Mouse (Mus musculus) kidney, postnatal 25 days (tissue): ENCODE measurements around the gene Cdk6.

ENCODE experiments used
- DNase-seq, 2 experiments: peaks; one replicate each; pipeline ENCODE4 v3.0.0; 2021; ENCODE audit warnings: mixed read lengths in 2 of 2

Cdk6 gene

DNA sequence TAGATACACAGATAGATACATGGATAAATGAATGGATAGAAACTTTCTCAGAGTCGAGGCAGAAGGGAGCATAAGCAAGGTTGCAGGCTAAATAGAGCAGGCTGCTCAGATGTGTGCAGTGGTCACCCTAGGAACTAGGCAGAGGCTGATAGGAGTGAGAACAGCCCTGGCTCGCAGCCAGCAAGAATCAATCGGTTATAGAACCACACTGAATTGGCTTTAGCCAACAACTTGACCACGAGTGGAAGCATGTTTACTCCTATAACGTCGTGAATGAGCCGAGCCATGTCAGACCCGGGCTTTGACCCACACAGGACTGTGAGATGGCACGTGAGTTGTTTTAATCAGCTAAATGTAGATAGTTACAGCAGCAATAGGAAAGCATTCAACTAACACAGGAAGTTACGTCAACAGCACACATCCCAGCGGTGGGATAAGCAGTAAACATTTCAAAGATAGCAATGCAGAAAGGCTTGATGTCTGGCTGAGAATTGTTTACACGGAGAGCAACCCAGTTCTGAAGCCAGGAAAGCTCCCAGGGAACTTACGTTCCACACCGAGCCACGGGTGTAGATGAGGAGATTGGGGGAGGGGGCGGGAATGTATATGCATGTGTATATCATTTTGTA lies 147.0 kb downstream of the Cdk6 start:
- DNase-seq: no peak

DNA sequence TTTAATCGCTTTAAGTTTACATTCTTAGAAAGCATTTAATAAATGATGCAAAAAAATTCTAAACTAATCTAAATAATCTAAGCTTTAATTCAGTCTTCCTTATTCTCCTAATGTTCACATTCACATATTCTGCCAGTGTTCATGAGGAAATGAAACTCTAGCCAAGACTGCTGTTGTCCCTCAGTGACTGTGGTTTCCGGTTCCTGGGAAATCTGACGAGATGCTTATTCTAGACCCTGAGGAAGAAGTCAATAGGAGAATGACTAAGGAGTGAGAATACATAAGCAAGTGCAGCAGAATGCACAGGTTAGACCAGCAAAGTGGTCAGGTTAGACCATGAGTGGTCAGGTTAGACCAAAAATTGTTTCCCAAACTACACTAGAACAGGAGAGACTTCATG lies 149.1 kb downstream of the Cdk6 start:
- DNase-seq: no peak

DNA sequence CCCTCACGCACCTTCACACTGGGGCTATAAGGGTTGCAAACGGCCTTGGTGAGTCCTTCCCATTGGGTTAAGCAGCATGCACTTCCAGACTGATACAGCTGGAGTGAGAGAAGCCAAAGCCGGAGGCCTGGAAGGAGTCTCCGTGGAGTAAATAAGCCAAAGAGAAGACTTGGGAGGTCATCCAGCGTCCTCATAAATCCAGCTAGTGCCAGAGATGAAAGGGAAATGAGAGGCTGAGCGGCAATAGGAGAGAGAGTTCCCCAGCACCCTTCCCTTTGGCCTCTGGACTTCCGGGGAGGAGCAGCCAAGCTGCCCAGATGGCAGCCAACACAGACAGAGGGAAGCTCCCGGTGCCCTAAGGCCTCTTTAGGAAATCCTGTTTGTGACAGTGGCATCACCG lies 149.8 kb downstream of the Cdk6 start:
- DNase-seq: peak; percentile 69 to 88

DNA sequence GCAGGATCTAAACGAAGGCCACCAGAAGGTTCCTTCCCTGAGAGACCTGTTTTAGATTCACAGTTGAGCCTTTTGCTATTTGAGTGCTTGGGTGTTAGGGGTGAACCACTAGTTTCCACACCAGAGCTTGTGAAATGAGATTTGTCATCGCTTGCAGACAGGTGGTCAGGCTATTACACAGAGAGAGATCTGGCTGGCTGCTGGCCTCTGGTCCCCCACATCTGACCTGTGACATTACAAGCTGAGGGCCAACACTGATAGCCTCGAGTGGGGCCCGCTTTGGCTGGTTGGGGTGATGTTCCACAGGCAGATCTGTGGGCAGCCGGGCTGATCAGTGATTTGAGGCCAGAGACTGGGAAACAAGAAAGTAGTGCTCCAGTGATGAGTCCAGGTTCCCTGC lies 150.6 kb downstream of the Cdk6 start:
- DNase-seq: peak in 1 of 2 experiments; percentile 35

DNA sequence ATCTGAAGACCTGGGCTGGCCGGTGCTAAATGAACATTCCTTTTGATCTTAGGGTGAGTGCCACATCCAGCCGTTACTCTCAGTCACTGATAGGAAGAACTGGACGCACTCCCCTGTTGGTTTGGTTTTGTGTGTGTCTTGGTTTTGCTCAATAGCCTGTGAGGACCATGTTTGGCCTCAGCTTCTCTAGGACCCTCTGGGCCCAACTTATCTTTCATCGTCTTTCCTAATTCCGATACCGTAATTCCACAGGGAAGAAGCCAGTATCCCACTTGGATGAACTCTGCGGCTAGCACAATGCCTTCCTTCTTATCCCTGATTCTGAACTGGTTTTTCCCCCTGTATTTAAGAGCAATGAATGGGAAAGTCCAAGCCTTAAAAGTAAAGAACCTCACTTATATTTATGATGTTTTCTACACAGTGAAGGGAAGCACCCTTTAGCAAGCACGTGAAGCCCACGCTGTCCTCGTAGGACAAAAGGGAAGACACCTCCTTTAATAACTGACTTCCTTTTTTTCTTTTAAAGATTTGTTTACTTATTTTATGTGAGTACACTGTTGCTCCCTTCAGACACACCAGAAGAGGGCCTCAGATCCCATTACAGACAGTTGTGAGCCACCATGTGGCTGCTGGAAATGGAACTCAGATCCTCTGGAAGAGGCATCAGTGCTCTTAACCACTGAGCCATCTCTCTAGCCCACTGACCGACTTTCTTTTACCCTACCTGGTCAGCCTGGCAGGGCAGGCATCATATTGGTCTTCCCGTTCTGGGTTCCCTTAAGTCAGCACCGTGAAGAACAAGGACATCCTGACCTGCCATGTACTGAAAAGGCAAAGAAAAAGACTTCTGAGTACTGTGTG lies 151.7 kb downstream of the Cdk6 start:
- no peak for DNase-seq

DNA sequence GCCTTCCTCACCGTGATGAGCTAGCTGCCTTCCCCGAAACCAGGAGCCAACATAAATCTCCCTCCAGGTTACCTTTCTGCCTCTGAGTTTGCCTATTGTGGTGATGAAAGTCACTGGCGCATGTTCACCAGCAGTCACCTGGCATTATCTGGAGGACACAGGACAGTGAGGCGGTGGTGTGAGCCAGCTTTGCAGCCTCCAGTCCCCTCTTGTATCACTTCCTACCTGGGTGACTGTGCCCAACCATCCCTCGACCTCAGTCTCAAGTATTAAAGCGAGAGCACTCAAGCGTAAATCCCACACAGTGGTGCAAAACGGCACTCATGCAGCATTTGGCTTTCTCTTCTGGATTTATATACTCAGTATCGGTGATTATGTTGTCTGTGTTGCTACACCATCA lies 152.7 kb downstream of the Cdk6 start:
- DNase-seq: no peak

DNA sequence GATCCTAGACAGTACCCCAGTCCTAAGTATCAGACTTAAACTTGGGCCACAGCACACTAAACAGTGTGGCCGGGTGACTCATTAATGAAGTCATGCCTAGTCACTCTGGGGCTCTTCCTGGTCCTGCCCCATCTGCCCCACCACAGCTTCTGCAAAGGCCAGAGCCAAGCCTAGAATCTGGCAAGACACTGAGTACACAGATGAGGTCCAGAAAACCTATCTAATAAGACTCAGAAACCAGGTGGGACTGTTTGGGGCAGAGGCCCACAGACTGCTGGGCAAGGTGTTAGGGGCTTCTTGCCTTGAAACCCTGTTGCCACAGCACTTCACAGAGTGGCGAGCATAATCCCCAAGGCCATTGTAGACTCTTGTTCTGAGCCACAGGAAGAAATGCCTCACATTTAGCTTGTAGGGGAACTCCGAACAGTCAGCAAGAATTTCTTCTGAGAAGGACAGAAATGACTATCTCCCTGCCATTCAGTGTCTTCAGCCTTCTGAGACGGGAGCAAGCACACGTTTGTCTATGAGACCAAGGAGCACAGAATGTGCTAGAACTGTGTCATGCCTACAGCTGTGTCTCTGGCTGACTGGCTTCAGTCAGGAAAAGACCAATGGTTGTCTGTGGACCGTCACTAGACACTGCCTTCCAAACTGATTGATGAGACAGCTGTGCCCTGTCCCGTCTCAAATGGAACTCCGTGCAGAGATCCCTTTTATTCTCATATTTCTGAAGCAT lies 153.3 kb downstream of the Cdk6 start:
- DNase-seq: no peak

DNA sequence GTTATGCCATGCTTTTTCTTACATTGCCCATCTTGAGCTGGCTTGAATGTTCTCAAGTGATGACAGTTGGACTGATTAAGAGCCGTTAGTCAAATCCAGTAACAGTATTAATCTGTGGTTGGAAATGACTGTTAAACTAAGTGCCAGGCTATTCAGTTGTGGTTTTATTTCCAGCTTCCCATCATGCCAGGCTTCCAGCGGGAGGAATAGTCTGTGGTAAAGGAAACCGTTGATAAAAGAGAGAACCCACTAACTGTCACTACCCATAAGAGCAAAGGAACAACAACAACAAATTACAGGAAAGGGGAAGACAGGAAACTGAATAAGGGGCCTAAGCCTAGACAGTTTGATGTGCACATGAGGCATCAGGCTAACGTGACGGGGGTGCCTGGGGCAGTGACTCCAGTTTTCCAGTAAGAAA lies 156.2 kb downstream of the Cdk6 start:
- no peak for DNase-seq

DNA sequence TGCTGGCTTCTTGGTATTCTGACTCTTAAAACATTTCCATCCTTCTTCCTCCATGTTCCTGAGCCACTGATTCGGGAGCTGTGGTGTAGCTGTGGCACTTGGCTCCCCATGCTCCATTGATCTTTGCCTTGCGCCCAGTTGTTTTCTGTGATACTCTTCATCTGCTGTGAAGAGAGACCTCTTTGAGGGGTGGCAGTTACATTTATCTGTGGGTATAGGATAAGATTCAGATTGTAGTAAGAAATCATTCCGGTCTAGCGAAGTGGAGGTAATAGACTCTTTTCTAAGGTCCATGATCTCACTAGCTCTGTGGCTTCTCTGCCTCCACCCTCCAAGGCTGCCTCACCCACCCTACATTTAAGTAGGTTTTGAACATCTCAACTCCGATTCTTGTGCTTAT lies 159.0 kb downstream of the Cdk6 start:
- no peak for DNase-seq

DNA sequence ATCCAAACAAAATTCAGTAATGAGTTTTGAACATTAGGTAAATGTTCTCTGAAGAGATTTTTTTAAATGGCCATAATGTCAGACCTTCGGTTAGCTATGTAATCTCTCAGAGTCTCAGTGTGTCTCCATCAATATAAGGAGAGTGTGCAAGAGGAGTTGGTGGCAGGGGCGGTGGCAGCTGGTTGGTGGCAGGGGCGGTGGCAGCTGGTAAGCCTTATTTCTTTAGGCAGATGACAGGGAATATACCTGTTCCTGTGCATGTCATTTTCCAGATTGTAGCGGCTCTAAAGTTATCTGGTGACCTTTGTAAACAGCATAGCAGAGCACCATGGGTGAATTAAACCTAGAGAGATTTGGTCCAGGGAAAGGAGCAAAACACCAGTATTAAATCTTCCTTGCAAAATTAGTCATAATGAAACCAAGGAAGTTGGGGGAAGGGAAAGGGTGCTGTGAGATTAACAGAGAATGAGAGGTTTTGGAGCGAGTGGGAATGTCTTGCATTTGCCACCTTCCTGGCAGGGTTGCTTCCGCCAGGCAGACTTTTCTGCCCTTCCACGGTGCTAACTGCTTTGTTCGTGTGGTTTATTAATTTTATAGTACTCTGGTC lies 159.8 kb downstream of the Cdk6 start:
- DNase-seq: no peak

DNA sequence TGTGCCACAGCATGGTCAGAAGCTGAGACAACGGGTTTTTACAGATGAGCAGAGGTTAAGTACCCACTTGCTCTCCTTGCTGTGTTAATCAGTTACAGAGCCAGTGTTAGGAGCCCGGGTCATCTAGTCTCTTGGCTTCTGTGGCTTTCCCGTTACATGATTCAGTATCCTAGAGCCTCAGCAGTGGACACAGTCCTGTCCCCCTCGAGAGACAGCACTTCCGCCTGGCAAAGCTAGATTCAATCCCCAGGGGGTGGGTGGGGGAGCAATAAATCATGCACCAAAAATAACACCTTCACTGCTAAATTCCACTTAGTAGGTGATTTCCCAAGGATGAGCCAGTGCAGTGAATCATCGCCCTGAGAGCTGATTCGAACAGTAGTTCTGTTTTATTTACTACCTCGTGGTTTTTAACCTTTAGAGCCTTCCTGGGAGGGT lies 160.3 kb downstream of the Cdk6 start:
- DNase-seq: peak; percentile 71 to 81

DNA sequence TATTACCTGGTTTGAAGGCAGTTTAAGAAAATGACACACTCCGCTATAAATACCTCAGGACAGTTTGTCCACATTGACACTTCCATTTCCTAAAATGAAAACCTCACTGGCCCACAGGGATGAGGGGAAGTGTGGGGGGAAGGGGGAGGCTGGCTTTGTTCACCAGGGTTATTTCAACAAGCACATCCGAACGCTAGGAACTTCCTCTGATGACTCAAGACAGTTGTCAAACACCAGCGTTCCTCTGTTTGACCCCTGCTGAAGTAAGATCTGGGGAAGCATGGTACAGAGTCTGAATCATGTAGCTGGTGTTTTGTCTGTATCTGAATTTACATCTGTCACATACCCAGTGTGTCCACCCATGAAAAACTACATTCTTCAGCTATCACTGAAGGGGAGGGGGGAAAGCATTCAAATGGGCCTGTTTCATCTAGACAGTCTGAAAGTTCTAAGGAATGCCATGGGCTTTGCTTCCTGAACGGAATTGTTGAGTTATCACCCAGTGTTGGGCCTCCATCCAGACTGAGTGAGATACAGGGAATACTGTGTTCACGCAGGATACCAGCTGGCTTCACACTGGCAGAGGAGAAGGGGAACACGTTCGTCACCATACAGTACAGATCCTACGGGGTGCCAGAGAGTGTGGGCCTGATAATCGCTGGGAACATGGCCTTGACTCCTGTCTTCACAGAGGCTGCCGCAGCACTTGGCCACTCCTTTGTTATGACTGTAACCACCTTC lies 161.5 kb downstream of the Cdk6 start:
- DNase-seq: peak; percentile 69 to 83

DNA sequence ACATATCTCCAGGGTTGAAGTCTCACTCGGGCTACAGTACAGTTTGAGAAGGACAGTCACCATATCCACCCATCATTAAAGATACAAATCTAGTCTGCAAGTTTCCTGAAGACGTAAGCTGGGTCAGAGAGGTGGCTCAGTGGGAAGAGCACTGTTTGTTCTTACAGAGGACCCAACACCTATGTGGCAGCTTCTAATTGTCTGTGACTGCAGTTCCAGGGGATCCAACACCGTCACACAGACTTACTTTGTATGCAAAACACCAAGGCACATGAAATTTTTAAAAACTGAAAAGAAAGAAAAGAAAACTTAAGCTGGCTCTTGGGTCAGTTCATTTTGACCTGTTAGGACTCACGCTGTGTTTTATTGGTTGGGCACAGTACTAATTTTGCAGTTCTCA lies 162.1 kb downstream of the Cdk6 start:
- no peak for DNase-seq

DNA sequence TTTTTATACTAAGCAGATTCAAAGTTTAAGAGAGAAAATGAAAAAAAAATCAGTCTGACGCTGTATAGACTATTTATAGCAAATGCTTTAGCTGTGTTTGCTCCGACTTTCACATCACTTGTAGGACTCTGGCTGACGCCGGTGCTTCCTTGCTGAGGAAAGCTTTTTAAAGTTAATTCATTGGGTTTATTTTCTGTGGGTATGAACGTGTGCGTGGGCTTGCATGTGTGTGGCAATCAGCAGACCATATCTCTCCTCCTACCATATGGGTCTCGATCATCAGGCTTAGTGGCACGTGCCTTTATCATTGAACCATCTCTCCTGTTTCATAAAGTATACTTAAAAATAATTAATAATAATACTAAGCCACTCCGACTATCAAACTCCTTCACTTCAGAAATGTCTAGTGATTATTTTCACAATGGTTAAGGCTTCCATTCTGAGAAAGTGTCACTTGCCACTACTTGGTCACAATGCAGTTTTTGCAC lies 162.6 kb downstream of the Cdk6 start:
- no peak for DNase-seq

DNA sequence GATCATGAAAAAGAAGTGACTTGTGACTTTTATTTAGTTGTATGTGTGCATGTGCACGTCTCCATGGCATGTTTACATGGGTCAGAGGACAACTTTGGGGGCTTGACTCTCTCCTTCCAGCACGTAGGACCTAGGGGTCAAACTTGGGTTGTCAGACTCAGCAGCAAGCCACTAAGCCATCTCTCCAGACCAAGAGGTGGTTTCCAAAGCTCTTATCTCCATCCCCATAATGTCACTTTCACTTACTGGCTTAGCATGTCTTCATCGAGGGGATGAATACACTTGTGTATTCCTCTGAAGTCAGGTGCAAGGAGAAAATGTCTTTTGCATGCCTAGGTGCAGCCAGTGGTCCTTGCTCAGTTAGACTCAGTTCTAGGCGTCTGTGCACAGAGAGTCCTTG lies 163.2 kb downstream of the Cdk6 start:
- DNase-seq: no peak

DNA sequence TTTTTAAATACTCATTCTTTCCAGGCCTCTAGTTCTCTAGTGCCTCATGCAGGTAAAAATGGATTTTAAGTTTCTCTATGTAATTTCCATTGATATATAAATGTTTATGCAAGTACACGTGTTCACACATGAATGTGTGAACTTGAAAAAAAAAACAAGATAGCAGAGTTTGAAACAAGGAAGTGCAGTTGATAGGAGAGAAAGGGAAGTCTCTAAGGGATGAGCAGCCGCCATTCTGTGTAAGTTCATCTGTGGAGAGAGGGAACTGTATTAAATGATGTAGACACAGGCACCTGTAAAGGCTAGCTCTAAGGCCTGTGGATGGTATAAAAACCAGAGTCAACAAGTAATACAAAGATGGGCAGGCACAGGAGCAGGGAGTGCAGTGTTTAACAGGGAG lies 164.3 kb downstream of the Cdk6 start:
- DNase-seq: no peak

DNA sequence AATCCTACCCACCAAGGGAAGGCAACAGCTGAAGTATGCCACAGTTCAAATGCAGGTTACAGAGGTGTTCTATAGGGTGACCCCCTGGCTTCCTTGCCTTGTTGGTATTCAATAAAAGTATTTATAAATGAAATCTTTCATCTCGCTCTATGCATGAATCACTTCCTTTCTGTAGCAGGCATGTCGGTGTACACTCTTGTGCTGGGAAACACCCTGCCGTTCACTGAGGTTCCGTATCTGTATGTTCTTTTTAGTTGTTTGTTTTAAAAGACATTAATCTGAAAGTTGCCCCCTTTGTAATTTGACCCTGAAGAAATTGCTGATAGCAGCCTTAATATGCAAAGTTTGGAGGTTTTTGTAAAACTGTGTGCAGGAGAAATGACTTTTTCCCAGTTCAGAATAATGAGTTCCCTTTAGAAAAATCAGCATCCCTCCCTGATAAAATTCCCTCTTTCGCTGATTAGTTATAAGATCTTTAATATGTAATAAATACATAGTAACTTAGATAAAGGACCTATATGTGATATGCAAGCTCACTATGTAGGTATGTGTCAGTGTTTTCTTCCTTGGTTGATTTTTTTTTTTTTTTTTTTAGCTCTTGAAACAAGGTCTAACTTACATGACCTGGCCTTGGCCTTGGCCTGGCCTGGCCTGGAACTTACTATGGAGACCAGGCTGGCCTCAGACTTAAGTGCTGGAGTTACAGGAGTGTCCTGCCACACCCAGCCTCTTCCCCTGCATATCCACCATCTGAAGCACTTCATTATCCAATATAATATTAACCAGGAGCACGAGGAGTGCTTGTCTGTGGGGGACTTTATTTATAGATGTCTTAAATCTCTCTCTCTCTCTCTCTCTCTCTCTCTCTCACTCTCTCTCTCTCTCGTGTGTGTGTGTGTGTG lies 167.4 kb downstream of the Cdk6 start:
- no peak for DNase-seq

DNA sequence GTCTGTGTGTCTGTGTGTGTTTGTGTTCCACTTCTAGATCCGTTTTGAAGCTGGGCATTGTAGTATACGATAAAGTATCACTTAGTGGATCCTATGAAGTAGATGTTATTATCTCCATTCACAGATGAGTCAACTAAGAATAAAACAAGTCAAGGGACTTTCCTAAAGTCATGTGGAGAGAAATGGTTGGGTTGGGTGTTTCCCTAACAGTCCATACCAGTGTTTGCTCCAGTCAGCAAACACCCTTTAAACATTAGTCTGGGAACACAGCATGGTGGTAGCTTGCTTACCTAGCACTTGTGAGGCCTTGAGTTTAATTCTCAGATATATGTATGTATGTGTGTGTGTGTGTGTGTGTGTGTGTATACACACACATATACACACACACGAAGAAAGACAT lies 168.2 kb downstream of the Cdk6 start:
- DNase-seq: no peak

DNA sequence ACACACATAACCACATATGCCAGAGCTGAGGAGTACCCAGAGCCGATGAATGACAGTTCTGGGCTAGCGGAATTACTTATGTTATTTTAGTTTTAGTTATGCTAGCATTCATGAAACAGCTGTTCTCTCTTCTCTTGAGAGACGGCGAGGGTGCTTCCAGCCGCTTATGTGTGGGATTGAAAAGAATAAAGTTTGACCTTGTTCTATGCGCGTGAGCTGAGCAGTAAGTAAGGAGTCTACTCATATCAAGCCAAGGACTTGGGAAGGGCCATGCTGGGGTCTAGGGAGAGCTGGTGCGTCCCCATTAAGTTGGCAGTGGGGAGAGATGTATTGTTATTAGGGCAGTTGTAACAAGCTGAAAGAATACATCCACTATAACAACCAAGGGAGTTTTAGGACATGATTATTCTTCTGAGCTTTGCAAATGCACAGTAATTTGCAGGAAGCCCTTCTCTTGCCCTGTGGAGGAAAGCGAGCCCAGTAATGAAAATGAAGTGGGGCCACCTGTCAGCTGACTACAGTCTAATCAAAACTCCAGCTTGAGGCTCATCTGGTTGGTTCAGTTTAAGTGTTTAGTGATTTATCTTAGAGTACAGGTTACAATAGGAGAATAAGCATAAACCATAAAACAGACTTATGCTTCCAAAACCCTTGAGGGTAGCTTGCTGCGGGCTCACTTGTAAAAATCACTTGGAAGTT lies 170.0 kb downstream of the Cdk6 start:
- DNase-seq: no peak

DNA sequence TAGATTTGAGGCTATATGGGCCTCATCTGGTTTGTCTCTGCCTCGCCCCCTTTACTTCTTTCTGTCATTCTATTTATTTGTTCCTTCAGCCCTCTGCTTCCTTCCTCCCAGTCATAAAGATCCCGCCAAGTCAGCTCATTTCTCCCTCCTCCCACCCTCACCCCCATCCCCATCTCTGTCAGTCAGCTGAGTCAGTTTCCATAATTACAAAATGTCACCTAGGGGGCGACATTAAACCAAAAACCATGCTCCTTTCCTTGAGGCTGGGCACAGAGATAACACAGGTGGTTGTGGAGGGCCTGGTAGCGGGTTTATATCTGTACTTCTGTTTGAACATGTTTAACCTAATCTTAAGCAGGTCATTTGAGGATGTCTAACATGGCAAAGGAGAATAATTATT lies 171.3 kb downstream of the Cdk6 start:
- no peak for DNase-seq

DNA sequence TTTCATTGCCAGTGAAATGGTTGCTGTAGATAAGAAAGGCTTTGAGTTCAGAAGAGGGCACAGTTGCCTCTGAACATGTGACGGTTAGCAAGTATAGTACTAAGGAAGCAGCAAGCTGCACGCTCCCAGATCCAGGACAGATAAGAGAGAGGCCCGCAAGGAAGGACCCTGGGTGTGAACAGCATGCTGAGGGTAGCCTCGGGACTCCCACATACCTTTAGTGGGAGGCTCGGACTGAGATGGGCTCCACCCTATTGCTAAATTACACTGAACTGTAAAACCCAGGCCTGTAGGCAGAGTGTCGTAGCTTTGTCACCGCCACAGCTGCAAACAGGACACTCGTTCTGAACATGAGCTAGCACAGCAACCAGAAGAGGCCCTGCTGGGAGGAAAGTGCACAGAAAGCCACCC lies 173.6 kb downstream of the Cdk6 start:
- no peak for DNase-seq
